Mouse (Mus musculus) ES-Bruce4 (cell line): ENCODE data around the gene Ttc8. TPM values are rescaled to one million over a fixed set of nuclear protein-coding genes. Genes with fewer than 3 reads are reported as not detected.

Source experiments
- H3K27ac ChIP-seq: 2 replicates; pipeline ENCODE4 v1.5.1; 2012; ENCODE audit warnings: low read length, inconsistent platforms; ENCODE audit not compliant: insufficient read depth
- H3K27me3 ChIP-seq: 2 replicates; pipeline ENCODE4 v1.6.1; 2012; ENCODE audit warnings: mild to moderate bottlenecking, low read length, inconsistent platforms; ENCODE audit not compliant: control insufficient read depth, poor library complexity, insufficient read depth, severe bottlenecking
- H3K36me3 ChIP-seq: 2 replicates; pipeline ENCODE4 v1.6.1; 2012; ENCODE audit warnings: inconsistent platforms, mild to moderate bottlenecking, low read length, moderate library complexity; ENCODE audit not compliant: control insufficient read depth, poor library complexity, insufficient read depth, severe bottlenecking
- H3K4me1 ChIP-seq: one replicate; pipeline ENCODE4 v1.8.1; 2011; ENCODE audit warnings: low read length; ENCODE audit not compliant: control insufficient read depth, insufficient read depth
- H3K4me3 ChIP-seq: 2 replicates; pipeline ENCODE4 v1.5.1; 2011; ENCODE audit warnings: low read depth, mild to moderate bottlenecking, low read length
- H3K9ac ChIP-seq: 2 replicates; pipeline ENCODE4 v1.6.1; 2012; ENCODE audit warnings: low read depth, mild to moderate bottlenecking, inconsistent platforms; ENCODE audit not compliant: poor library complexity, severe bottlenecking
- H3K9me3 ChIP-seq: replicated peaks from 2 replicates; pipeline ENCODE4 v1.6.1; 2012; ENCODE audit warnings: mild to moderate bottlenecking, low read length, inconsistent platforms; ENCODE audit not compliant: control insufficient read depth, poor library complexity, insufficient read depth, severe bottlenecking
- CTCF ChIP-seq: IDR thresholded peaks from one replicate; pipeline ENCODE4 v1.8.1; 2011; ENCODE audit warnings: low read depth, low read length
- EP300 ChIP-seq: IDR thresholded peaks from 2 replicates; pipeline ENCODE4 v1.6.1; 2011; ENCODE audit warnings: low read depth, low read length; ENCODE audit not compliant: insufficient read depth
- POLR2A ChIP-seq: IDR thresholded peaks from one replicate; pipeline ENCODE4 v1.8.1; 2011; ENCODE audit warnings: low read length; ENCODE audit not compliant: insufficient read depth
- polyA plus RNA-seq: library from polyadenylated mRNA; stranded (reverse); fragments of >200 nt; gene quantifications from 2 replicates; pipeline ENCODE4 v1.2.4, GENCODE M21; 2011; ENCODE audit warnings: low read depth; ENCODE audit not compliant: missing spikeins, insufficient read depth, insufficient read length

The Ttc8 gene
- polyA plus RNA-seq, 1 experiment, result 9.0 TPM

DNA sequence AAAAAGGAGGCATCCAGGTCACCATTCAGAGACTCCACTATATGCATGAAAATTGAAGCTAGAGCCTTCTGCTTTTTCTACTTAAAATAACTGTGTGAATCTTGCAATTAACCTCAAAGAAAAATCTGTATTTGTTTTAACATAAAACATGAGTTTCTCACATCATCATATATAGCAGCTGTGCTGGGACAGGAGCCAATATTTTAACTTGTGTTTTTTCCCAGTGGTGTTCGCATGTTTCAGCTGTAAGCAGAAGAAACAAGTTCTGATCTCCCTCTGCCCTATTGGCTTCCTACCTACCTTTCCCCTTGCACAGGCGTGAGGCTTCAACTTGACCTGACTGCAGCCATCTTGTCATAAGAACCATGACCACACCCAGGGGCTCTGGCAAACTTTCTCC lies 64.4 kb downstream of the Ttc8 start:
- H3K27me3 ChIP-seq, result no peaks in the 10 kb centered on the region
- H3K4me1 ChIP-seq, result no peaks in the 10 kb centered on the region
- H3K9me3 ChIP-seq, result no peaks in the 10 kb centered on the region
- no peaks in the 10 kb centered on the region for H3K36me3 ChIP-seq
- TF ChIP-seq CTCF, result no peak
- no peak for TF ChIP-seq POLR2A
- TF ChIP-seq EP300, result no peak
- H3K27ac ChIP-seq, result no peak overlapping the region
- no peak overlapping the region for H3K4me3 ChIP-seq
- no peak overlapping the region for H3K9ac ChIP-seq

DNA sequence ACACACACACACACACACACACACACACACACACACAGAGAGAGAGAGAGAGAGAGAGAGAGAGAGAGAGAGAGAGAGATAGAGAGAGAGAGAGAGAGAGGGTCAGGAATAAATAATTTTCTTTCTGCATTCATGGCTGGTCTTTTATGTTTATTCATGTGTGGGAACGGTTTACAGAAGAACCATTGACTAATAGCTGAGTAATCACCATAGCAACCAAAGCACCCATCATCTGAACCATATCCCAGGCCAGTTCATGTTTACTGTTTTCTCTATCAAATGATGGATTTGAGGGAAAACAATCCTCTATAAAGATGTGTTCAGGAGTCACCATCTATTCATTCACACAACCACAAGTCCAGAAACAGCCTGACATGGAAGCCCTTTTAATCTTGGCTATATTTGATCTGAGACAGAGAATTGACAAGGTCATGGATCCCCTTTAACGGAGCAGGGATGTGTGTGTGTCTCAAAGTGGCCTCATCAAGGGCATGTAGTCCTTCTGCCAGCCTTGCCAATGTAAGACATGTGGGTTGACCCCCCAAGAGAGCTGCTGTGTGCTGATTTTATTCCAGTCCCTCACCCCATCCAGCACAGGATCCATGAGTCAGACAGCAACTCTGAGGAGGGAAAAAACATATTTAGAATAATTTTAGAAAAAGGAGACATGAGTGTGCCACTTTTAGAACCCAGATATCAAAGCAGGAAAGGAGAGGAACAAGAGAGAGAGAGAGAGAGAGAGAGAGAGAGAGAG lies 70.9 kb downstream of the Ttc8 start:
- Histone ChIP-seq H3K27ac (no peak overlapping the region), H3K27me3 (no peaks in the 10 kb centered on the region), H3K4me3 (no peak overlapping the region), H3K9ac (no peak overlapping the region), H3K9me3 (no peaks in the 10 kb centered on the region), H3K36me3 (no peaks in the 10 kb centered on the region), H3K4me1 (peaks cover 2% of the 10 kb centered on the region)
- TF ChIP-seq CTCF (no peak), POLR2A (no peak), EP300 (no peak)

DNA sequence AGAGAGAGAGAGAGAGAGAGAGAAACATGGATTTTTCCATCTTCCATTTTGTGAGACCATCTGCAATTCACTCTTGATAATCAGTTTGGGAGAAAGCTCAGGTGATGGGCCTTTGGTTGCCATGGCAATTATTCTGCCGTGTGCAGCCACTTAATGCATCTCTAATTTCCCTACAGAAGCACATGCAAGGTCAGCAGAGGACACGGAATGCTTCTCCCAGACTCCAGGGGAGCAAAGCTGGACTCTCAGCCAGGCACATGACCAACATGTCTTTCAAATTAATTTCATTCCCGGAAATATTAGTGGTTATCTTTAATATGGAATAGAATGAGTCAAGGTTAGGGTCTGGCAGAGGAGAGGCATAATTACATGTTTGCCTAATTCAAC lies 71.4 kb downstream of the Ttc8 start:
- Histone ChIP-seq H3K4me3 (no peak overlapping the region), H3K4me1 (peaks cover 2% of the 10 kb centered on the region), H3K27ac (no peak overlapping the region), H3K36me3 (no peaks in the 10 kb centered on the region), H3K9me3 (no peaks in the 10 kb centered on the region), H3K9ac (no peak overlapping the region), H3K27me3 (no peaks in the 10 kb centered on the region)
- TF ChIP-seq CTCF (no peak), EP300 (no peak), POLR2A (no peak)

DNA sequence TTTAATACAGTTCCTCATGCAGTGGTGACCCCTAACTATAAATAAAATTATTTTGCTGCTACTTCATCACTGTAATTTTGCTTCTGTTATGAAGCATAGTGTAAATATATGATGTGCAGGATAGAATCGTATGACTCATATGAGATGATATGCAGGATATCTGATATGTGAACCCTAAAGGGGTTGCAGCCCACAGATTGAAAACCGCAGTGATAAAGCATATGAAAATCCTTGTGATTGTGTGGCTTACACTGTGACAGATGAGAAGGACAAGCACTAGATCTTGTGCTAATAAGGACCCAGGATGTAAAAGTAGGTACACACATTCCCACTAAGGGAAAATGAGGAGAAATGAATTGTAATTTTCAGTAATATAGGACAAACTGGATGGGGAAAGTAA lies 73.4 kb downstream of the Ttc8 start:
- peaks cover 2% of the 10 kb centered on the region for H3K4me1 ChIP-seq
- H3K4me3 ChIP-seq, result no peak overlapping the region
- H3K9ac ChIP-seq, result no peak overlapping the region
- no peak for TF ChIP-seq POLR2A
- TF ChIP-seq EP300, result no peak
- TF ChIP-seq CTCF, result no peak
- H3K27ac ChIP-seq, result no peak overlapping the region
- H3K9me3 ChIP-seq, result no peaks in the 10 kb centered on the region
- no peaks in the 10 kb centered on the region for H3K36me3 ChIP-seq
- no peaks in the 10 kb centered on the region for H3K27me3 ChIP-seq

DNA sequence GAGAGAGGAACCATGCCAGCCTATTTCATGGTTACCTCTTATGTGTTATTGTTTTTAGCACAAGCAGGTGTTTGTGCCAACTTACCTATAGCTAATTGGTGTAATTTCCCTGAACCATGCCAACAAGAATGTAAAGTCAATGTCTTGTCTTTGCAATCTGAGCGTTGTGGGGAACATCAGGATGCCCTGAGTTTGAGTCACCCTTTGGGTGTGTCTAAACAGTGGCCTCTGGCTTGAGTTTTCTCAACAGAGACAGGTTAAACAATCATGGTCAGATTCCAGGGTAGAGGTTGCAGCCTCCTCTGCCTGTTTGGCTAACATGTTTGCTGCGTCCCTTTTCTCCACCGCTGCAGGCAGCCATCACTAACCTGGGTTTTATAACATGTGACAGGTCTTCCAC lies 74.0 kb downstream of the Ttc8 start:
- no peak for TF ChIP-seq POLR2A
- TF ChIP-seq CTCF, result no peak
- TF ChIP-seq EP300, result no peak
- no peaks in the 10 kb centered on the region for H3K9me3 ChIP-seq

DNA sequence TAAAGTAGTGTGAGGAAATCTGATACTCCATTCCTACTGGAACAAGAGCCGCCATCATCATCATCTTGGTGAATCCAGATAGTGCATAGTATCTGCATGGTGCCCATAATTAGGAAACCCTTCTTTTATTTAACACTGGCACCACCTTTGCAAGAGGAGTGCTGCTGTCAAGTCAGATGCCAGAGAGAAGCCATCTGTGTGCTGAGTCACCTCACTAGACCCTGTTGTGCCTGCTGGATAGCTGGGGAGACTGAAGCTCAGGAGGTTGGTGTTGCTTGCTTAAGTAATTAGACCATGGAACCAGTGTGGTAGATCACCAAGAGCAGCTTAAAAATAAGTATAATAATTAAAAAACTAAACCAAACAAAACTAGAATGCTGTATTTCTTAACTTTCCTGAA lies 75.5 kb downstream of the Ttc8 start:
- Histone ChIP-seq H3K27me3 (no peaks in the 10 kb centered on the region), H3K4me3 (no peak overlapping the region), H3K9ac (no peak overlapping the region), H3K27ac (no peak overlapping the region), H3K4me1 (peaks cover 2% of the 10 kb centered on the region), H3K36me3 (no peaks in the 10 kb centered on the region), H3K9me3 (no peaks in the 10 kb centered on the region)
- TF ChIP-seq EP300 (no peak), CTCF (no peak)

More for the DNA sequence above, 74.0 kb downstream of the Ttc8 start:
- no peaks in the 10 kb centered on the region for H3K36me3 ChIP-seq
- no peaks in the 10 kb centered on the region for H3K27me3 ChIP-seq
- H3K4me1 ChIP-seq, result peaks cover 2% of the 10 kb centered on the region
- H3K27ac ChIP-seq, result no peak overlapping the region
- no peak overlapping the region for H3K9ac ChIP-seq
- H3K4me3 ChIP-seq, result no peak overlapping the region
